Mouse (Mus musculus) brain, adult 2 months (tissue): ENCODE measurements around the gene Mprip.
"Not testable (repeated sequence)": the region's sequence is repeated elsewhere in the genome, so short reads cannot be mapped to it uniquely, and the experiment has no call there.

Experiments
- DNase-seq: peaks from one replicate; pipeline ENCODE4 v3.0.0; 2011; ENCODE audit warnings: low read depth, low spot score

The Mprip gene

GRCm38 (mm10) chr11:59661005-59661404, at the start of gene Mprip:
TSS of gene Mprip (plus strand) at chr11:59661305.
- DNase-seq = no peak

GRCm38 (mm10) chr11:59611646-59612045, 49.5 kb upstream of the Mprip start:
- no peak for DNase-seq

- DNase-seq = peak; percentile 81
These were observed 47.0 kb upstream of the Mprip start for GRCm38 (mm10) chr11:59614120-59614519.

- not testable (repeated sequence) for DNase-seq
These were observed 44.1 kb upstream of the Mprip start for GRCm38 (mm10) chr11:59616986-59617385.

GRCm38 (mm10) chr11:59622214-59622613, 38.9 kb upstream of the Mprip start:
- no peak for DNase-seq

GRCm38 (mm10) chr11:59624017-59624630, 37.0 kb upstream of the Mprip start:
- DNase-seq = peak; percentile 88

- no peak for DNase-seq
These were observed 34.9 kb upstream of the Mprip start for GRCm38 (mm10) chr11:59626192-59626591.

GRCm38 (mm10) chr11:59628177-59628576, 32.9 kb upstream of the Mprip start:
- no peak for DNase-seq

- no peak for DNase-seq
These were observed 31.2 kb upstream of the Mprip start for GRCm38 (mm10) chr11:59629871-59630270.

GRCm38 (mm10) chr11:59631980-59632379, 29.1 kb upstream of the Mprip start:
- DNase-seq = no peak

- peak; percentile 79 for DNase-seq
These were observed 28.1 kb upstream of the Mprip start for GRCm38 (mm10) chr11:59633037-59633436.

GRCm38 (mm10) chr11:59634001-59634660, 27.0 kb upstream of the Mprip start:
- DNase-seq = no peak

GRCm38 (mm10) chr11:59635251-59635795, 25.8 kb upstream of the Mprip start:
- no peak for DNase-seq

GRCm38 (mm10) chr11:59635821-59636694, 25.0 kb upstream of the Mprip start:
- DNase-seq = peak; percentile 32

- no peak for DNase-seq
These were observed 24.2 kb upstream of the Mprip start for GRCm38 (mm10) chr11:59636695-59637414.

GRCm38 (mm10) chr11:59639957-59640643, 21.0 kb upstream of the Mprip start:
- DNase-seq = no peak

- DNase-seq = no peak
These were observed 19.9 kb upstream of the Mprip start for GRCm38 (mm10) chr11:59641227-59641626.

GRCm38 (mm10) chr11:59642420-59642819, 18.7 kb upstream of the Mprip start:
- DNase-seq = no peak

- DNase-seq = no peak
These were observed 16.1 kb upstream of the Mprip start for GRCm38 (mm10) chr11:59645036-59645435.

GRCm38 (mm10) chr11:59649058-59649457, 12.0 kb upstream of the Mprip start:
- DNase-seq = no peak

- DNase-seq = no peak
These were observed 8.1 kb upstream of the Mprip start for GRCm38 (mm10) chr11:59653003-59653402.
